Mouse (Mus musculus): ENCODE measurements around the gene Tectb. TPM values are rescaled to one million over a fixed set of nuclear protein-coding genes. Genes with fewer than 3 reads are reported as not detected.

Gene Tectb
- polyA plus RNA-seq, 1 experiment, result not detected

GRCm38 (mm10) chr19:55213617-55214340, 33.2 kb downstream of the Tectb start:
- H3K9me3 ChIP-seq (replicated peaks; ENCODE audit: control insufficient read depth, insufficient read depth, low read length, poor library complexity, severe bottlenecking), result no peaks in the 10 kb centered on the region
- no peaks in the 10 kb centered on the region for H3K27me3 ChIP-seq (ENCODE audit: control insufficient read depth, insufficient read depth, low read length, poor library complexity, severe bottlenecking)
- TF ChIP-seq CTCF (IDR thresholded peaks at IDR 0.05; ENCODE audit: low read depth, low read length) (no peak), EP300 (IDR thresholded peaks at IDR 0.05; ENCODE audit: insufficient read depth, low read depth, low read length) (no peak), POLR2A (IDR thresholded peaks at IDR 0.05; ENCODE audit: insufficient read depth, low read length) (no peak)
- H3K4me3 ChIP-seq (ENCODE audit: low read depth, low read length), result no peak overlapping the region
- no peak overlapping the region for H3K9ac ChIP-seq (ENCODE audit: low read depth, poor library complexity, severe bottlenecking)
- no peaks in the 10 kb centered on the region for H3K36me3 ChIP-seq (ENCODE audit: control insufficient read depth, insufficient read depth, low read length, poor library complexity, severe bottlenecking)
- no peak overlapping the region for H3K27ac ChIP-seq (ENCODE audit: insufficient read depth, low read length)
- H3K4me1 ChIP-seq (ENCODE audit: control insufficient read depth, insufficient read depth, low read length), result no peaks in the 10 kb centered on the region

- H3K27ac ChIP-seq (ENCODE audit: insufficient read depth, low read length), result no peak overlapping the region
- TF ChIP-seq EP300 (IDR thresholded peaks at IDR 0.05; ENCODE audit: insufficient read depth, low read depth, low read length) (no peak), POLR2A (IDR thresholded peaks at IDR 0.05; ENCODE audit: insufficient read depth, low read length) (no peak)
- no peaks in the 10 kb centered on the region for H3K27me3 ChIP-seq (ENCODE audit: control insufficient read depth, insufficient read depth, low read length, poor library complexity, severe bottlenecking)
- peaks cover 3% of the 10 kb centered on the region for H3K4me1 ChIP-seq (ENCODE audit: control insufficient read depth, insufficient read depth, low read length)
- H3K4me3 ChIP-seq (ENCODE audit: low read depth, low read length), result no peak overlapping the region
- no peak overlapping the region for H3K9ac ChIP-seq (ENCODE audit: low read depth, poor library complexity, severe bottlenecking)
- H3K36me3 ChIP-seq (ENCODE audit: control insufficient read depth, insufficient read depth, low read length, poor library complexity, severe bottlenecking), result no peaks in the 10 kb centered on the region
- no peaks in the 10 kb centered on the region for H3K9me3 ChIP-seq (replicated peaks; ENCODE audit: control insufficient read depth, insufficient read depth, low read length, poor library complexity, severe bottlenecking)
Measured at GRCm38 (mm10) chr19:55216876-55217275, 36.3 kb downstream of the Tectb start.

- no peak for TF ChIP-seq CTCF (IDR thresholded peaks at IDR 0.05; ENCODE audit: low read depth, low read length)
- no peak overlapping the region for H3K27ac ChIP-seq (ENCODE audit: insufficient read depth, low read length)
- H3K4me3 ChIP-seq (ENCODE audit: low read depth, low read length), result no peak overlapping the region
- H3K4me1 ChIP-seq (ENCODE audit: control insufficient read depth, insufficient read depth, low read length), result peaks cover 3% of the 10 kb centered on the region
- no peaks in the 10 kb centered on the region for H3K36me3 ChIP-seq (ENCODE audit: control insufficient read depth, insufficient read depth, low read length, poor library complexity, severe bottlenecking)
- no peaks in the 10 kb centered on the region for H3K9me3 ChIP-seq (replicated peaks; ENCODE audit: control insufficient read depth, insufficient read depth, low read length, poor library complexity, severe bottlenecking)
- no peak overlapping the region for H3K9ac ChIP-seq (ENCODE audit: low read depth, poor library complexity, severe bottlenecking)
- no peaks in the 10 kb centered on the region for H3K27me3 ChIP-seq (ENCODE audit: control insufficient read depth, insufficient read depth, low read length, poor library complexity, severe bottlenecking)
Measured at GRCm38 (mm10) chr19:55217365-55217764, 36.8 kb downstream of the Tectb start.

DNA sequence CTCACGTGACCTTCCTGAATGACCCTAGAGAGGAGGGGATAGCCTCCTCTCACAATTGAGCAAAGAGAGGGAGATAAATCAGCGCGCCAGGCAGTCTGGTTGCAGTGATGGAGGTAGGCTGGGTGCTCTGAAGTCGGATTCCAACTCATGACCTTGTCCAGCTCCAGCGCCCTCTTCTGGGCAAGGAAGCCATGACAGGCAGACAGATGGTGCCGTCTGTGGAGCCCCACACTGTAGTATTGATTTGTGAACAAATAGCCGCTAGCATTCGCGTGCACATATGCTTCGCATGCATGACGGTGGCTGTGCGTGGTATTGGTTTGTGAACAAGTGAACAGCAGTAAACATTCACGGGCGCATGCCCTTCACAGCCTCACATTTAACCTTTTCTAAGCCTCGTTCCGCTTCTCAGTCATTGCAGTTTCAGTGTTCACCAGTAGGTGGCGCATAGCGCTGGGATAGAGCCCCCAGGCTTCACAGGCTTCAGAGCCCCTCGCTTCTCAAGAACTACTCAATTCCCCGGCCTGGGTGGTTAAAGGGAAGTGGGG, 37.7 kb downstream of the Tectb start:
- no peak overlapping the region for H3K27ac ChIP-seq (ENCODE audit: insufficient read depth, low read length)
- peaks cover 3% of the 10 kb centered on the region for H3K4me1 ChIP-seq (ENCODE audit: control insufficient read depth, insufficient read depth, low read length)
- peak overlapping the region; percentile 26; the same call in 1 of the 2 replicates for H3K9ac ChIP-seq (ENCODE audit: low read depth, poor library complexity, severe bottlenecking)
- H3K4me3 ChIP-seq (ENCODE audit: low read depth, low read length), result peak overlapping the region; percentile 72
- no peaks in the 10 kb centered on the region for H3K36me3 ChIP-seq (ENCODE audit: control insufficient read depth, insufficient read depth, low read length, poor library complexity, severe bottlenecking)
- H3K27me3 ChIP-seq (ENCODE audit: control insufficient read depth, insufficient read depth, low read length, poor library complexity, severe bottlenecking), result no peaks in the 10 kb centered on the region
- H3K9me3 ChIP-seq (replicated peaks; ENCODE audit: control insufficient read depth, insufficient read depth, low read length, poor library complexity, severe bottlenecking), result no peaks in the 10 kb centered on the region
- TF ChIP-seq EP300 (IDR thresholded peaks at IDR 0.05; ENCODE audit: insufficient read depth, low read depth, low read length) (no peak), CTCF (IDR thresholded peaks at IDR 0.05; ENCODE audit: low read depth, low read length) (peak; percentile 75)

GRCm38 (mm10) chr19:55218741-55219221, 38.2 kb downstream of the Tectb start:
- Histone ChIP-seq H3K4me3 (ENCODE audit: low read depth, low read length) (peak overlapping the region; percentile 44), H3K36me3 (ENCODE audit: control insufficient read depth, insufficient read depth, low read length, poor library complexity, severe bottlenecking) (no peaks in the 10 kb centered on the region), H3K27me3 (ENCODE audit: control insufficient read depth, insufficient read depth, low read length, poor library complexity, severe bottlenecking) (no peaks in the 10 kb centered on the region), H3K27ac (ENCODE audit: insufficient read depth, low read length) (no peak overlapping the region), H3K9ac (ENCODE audit: low read depth, poor library complexity, severe bottlenecking) (peak overlapping the region; percentile 26; the same call in 1 of the 2 replicates), H3K4me1 (ENCODE audit: control insufficient read depth, insufficient read depth, low read length) (peaks cover 3% of the 10 kb centered on the region), H3K9me3 (replicated peaks; ENCODE audit: control insufficient read depth, insufficient read depth, low read length, poor library complexity, severe bottlenecking) (no peaks in the 10 kb centered on the region)
- TF ChIP-seq EP300 (IDR thresholded peaks at IDR 0.05; ENCODE audit: insufficient read depth, low read depth, low read length) (no peak), CTCF (IDR thresholded peaks at IDR 0.05; ENCODE audit: low read depth, low read length) (no peak), POLR2A (IDR thresholded peaks at IDR 0.05; ENCODE audit: insufficient read depth, low read length) (no peak)

- H3K36me3 ChIP-seq (ENCODE audit: control insufficient read depth, insufficient read depth, low read length, poor library complexity, severe bottlenecking), result no peaks in the 10 kb centered on the region
- no peaks in the 10 kb centered on the region for H3K27me3 ChIP-seq (ENCODE audit: control insufficient read depth, insufficient read depth, low read length, poor library complexity, severe bottlenecking)
- no peak overlapping the region for H3K27ac ChIP-seq (ENCODE audit: insufficient read depth, low read length)
- H3K9ac ChIP-seq (ENCODE audit: low read depth, poor library complexity, severe bottlenecking), result no peak overlapping the region
- peaks cover 3% of the 10 kb centered on the region for H3K4me1 ChIP-seq (ENCODE audit: control insufficient read depth, insufficient read depth, low read length)
- no peaks in the 10 kb centered on the region for H3K9me3 ChIP-seq (replicated peaks; ENCODE audit: control insufficient read depth, insufficient read depth, low read length, poor library complexity, severe bottlenecking)
- no peak overlapping the region for H3K4me3 ChIP-seq (ENCODE audit: low read depth, low read length)
- TF ChIP-seq POLR2A (IDR thresholded peaks at IDR 0.05; ENCODE audit: insufficient read depth, low read length) (no peak), EP300 (IDR thresholded peaks at IDR 0.05; ENCODE audit: insufficient read depth, low read depth, low read length) (no peak), CTCF (IDR thresholded peaks at IDR 0.05; ENCODE audit: low read depth, low read length) (no peak)
Measured at GRCm38 (mm10) chr19:55219359-55219758, 38.8 kb downstream of the Tectb start.

Data from ES-Bruce4 (cell line).